Mouse (Mus musculus): ENCODE measurements around the gene Bbof1. TPM values are rescaled to one million over a fixed set of nuclear protein-coding genes. Genes with fewer than 3 reads are reported as not detected.

The Bbof1 gene
- total RNA-seq, 2 experiments from 2014 or later: 10.1 TPM

DNA sequence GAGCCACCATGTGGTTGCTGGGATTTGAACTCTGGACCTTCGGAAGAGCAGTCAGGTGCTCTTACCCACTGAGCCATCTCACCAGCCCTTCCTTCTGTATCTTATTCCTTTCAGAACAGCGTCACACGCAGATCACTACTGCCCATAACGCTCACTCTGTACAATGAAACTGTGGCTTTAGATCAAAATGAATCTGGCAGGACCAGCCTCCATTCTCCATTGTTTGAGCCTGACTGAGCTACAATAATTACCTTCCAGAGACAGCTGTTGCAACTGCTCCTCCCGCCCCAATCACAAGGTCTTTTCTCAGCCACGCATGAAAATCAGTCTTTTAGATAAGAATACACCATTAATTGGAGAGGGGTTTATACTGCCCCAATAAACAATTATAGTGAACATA is 4.3 kb upstream of the Bbof1 start:
- TF ChIP-seq CTCF (IDR thresholded peaks at IDR 0.05): no peak
- no peak overlapping the region for H3K4me3 ChIP-seq
- DNase-seq (ENCODE audit: extremely low spot score in 1 of 2, low spot score in 2 of 2): no peak
- intact Hi-C loops (cut with DNase I): no loop called here
- no peak overlapping the region for H3K27ac ChIP-seq

DNA sequence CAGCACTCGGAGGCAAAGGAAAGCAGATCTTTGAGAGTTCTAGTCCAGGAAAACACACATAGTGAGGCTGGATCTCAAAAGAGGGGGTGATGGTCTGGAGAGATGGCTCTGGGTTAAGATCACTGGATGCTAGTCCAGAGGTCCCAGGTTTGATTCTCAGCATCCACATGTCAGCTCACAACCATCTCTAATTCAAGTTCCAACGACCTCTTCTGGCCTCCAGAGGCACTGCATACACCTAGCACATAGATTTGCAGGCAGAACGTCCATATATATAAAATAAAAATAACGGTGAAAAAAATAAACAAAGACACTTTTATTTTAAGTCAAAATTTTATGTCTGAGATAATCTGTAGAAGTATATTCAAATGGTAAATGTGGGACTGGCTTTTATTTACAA is 1.6 kb upstream of the Bbof1 start:
- TF ChIP-seq CTCF (IDR thresholded peaks at IDR 0.05): peak; percentile 11
- H3K27ac ChIP-seq: no peak overlapping the region
- no peak overlapping the region for H3K4me3 ChIP-seq
- intact Hi-C loops (cut with DNase I): loop anchor here (5.0 kb wide), 1 partner anchor 90 kb away; the partner anchor contains the start of gene Zfp410
- DNase-seq (ENCODE audit: extremely low spot score in 1 of 2, low spot score in 2 of 2): no peak

DNA sequence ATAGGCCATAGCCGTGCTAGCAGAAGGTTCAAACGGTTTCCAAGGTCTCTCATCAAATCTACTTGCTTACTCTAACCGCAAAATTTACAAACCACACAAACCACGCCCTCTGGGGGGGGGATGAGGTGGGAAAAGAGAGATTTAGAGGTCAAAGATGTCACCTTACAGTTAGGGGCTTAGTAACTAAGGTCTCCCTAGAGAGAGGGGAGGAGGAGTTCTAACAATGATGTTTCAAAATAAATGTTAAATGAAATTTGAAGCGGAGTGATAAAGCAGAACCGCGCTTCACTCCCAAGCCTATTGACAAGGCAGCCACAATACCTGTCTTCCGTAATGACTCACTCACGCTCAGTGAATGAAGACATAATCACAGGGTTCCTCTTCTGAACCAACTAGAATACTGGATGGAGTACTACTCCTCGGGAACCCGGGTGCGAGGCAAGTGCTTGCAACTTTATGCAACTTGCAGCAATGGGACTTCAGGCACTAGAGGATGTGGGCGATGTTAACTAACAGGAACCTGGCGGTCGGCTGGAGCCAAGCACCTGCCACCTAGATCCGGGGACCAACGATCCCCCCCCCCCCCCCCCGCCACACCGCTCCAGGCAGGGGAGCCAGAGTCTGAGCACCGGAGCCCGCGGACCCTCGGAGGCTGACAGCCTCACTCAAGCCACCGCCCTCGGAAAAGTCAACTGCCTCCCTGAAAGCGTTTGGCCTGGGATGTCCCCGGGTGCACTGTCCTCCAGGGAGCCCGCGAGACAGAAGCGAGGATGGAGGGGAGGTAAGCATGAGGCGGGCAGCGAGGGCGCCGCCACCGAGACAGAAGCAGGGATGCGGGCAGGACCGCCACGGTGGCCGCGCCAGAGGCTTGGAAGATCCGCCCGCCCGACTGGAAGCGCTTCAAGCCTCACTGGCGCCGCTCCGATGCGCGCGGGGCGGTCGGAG is 725 bp upstream of the Bbof1 start:
- Histone ChIP-seq H3K4me3 (peak overlapping the region; percentile 67), H3K27ac (peak overlapping the region; percentile 94)
- no peak; the same call in 1 of the 2 replicates for TF ChIP-seq CTCF (IDR thresholded peaks at IDR 0.05)
- peak; percentile 18 to 22 for DNase-seq (ENCODE audit: extremely low spot score in 1 of 2, low spot score in 2 of 2)
- intact Hi-C loops (cut with DNase I): loop anchor here (5.0 kb wide), 1 partner anchor 91 kb away; the partner anchor contains the start of gene Zfp410

DNA sequence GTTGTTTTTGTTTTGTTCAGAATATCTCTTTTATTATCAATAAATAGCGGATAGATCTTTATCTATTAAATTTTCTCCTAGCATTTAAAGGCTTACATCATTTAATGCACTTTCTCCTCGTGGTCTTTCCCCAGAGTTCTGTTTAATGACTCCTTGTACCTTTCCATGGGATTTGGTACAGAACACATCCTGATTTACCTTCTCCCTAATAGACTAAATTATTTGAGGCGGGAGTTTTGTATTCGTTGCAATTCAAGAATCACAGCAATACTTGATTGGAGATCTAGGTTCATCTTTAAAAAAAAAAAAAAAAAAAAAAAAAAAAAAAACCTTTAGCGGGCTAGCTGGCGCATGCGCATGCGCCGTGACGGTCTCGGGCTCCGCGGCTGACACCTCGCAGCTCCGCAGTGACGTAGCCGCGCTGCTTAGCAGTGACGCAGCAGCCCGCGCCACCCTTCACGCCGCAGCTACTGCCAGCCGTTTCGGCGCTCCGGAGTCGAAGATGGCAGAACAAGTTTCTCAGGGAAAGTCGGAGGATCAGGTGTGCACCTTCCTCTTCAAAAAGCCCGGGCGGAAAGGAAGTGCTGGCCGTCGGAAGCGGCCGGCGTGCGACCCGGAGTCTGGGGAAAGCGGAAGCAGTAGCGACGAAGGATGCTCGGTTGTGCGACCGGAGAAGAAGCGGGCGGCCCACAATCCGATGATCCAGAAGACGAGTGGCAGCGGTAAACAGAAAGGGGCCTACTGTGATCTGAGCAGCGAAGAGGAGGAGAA is 8.1 kb downstream of the Bbof1 start, which contains the start of gene Rnf113a2:
Gene Rnf113a2, plus strand, starts transcription at position 363 of the 771 bp plus-strand sequence.
- no peak for TF ChIP-seq CTCF (IDR thresholded peaks at IDR 0.05)
- Histone ChIP-seq H3K27ac (peak within 1 kb of the TSS; percentile 33), H3K4me3 (peak within 1 kb of the TSS; percentile 64)
- DNase-seq (ENCODE audit: extremely low spot score in 1 of 2, low spot score in 2 of 2): peak; percentile 84 to 88
- intact Hi-C loops (cut with DNase I): no loop called here

DNA sequence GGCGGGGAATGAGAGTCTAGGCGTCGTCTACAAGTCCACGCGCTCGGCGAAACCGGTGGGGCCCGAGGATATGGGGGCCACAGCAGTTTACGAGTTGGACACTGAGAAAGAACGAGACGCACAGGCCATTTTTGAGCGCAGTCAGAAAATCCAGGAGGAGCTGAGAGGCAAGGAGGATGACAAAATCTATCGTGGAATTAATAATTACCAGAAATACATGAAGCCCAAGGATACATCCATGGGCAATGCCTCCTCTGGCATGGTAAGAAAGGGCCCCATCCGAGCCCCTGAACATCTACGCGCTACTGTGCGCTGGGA is 8.7 kb downstream of the Bbof1 start:
- H3K27ac ChIP-seq: peak overlapping the region; percentile 33

DNA sequence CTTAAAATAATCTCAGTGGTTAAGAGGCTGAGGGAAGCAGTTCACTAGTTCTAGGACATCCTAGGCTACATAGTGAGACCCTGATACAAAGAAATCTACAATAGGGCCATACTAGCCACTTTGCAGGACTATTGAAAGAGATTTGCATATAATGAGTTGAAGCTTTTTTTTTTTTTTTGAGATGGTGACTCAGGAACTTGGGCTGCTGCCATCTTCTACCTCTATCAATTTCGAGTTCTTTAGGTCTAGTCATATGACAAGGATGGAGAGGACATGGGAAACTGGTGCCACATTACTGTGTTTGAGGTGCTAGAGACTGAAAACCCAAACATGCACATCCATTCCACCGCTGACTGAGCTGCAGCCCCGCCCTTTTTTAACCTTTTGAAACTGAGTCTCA is 15.1 kb downstream of the Bbof1 start:
- Histone ChIP-seq H3K4me3 (no peak overlapping the region), H3K27ac (no peak overlapping the region)
- DNase-seq (ENCODE audit: extremely low spot score in 1 of 2, low spot score in 2 of 2): no peak
- intact Hi-C loops (cut with DNase I): no loop called here
- no peak for TF ChIP-seq CTCF (IDR thresholded peaks at IDR 0.05)

More for the DNA sequence above, 8.7 kb downstream of the Bbof1 start:
- peak overlapping the region; percentile 64 for H3K4me3 ChIP-seq
- DNase-seq (ENCODE audit: extremely low spot score in 1 of 2, low spot score in 2 of 2): no peak
- TF ChIP-seq CTCF (IDR thresholded peaks at IDR 0.05): no peak
- intact Hi-C loops (cut with DNase I): no loop called here

DNA sequence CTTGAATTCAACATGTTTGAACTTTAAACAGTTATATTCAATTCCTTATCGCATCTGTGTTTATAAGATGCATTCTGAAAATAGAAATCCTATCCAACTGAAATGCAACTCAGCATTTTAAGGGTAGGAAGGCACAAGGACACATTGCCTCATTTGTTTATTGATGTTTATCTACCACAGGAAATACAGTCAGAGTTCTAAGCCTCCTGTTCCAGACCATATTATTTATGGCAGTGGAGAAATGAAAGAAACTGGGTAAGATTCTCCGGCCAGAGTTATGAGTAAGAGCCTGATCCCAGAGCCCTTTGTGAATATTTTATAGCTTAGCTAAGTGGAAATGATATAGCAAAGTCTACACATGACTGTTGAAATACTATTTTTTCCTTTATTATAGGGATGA is 21.0 kb downstream of the Bbof1 start:
- no peak for TF ChIP-seq CTCF (IDR thresholded peaks at IDR 0.05)
- no peak overlapping the region for H3K27ac ChIP-seq
- DNase-seq (ENCODE audit: extremely low spot score in 1 of 2, low spot score in 2 of 2): no peak
- no peak overlapping the region for H3K4me3 ChIP-seq
- intact Hi-C loops (cut with DNase I): no loop called here

DNA sequence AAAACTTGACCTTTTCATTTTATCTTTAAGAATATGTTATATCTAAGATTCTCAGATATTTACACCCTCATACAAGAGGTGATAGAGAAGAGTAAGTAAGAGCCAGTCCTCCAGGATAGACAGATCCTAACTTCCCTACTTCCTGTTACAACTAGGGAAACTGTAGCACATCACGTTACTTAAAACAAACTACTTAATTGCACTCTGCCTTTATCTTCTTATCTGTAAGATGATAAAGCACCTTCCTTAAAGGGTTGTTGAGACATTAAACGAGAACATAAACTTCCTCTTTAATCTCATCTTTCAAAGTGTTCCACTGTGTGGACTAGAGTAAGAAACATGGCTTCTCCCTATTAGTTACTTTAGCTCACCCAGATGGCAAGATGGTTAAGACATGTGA is 29.8 kb downstream of the Bbof1 start:
- TF ChIP-seq CTCF (IDR thresholded peaks at IDR 0.05): no peak
- H3K4me3 ChIP-seq: no peak overlapping the region
- no peak for DNase-seq (ENCODE audit: extremely low spot score in 1 of 2, low spot score in 2 of 2)
- H3K27ac ChIP-seq: no peak overlapping the region
- intact Hi-C loops (cut with DNase I): no loop called here

DNA sequence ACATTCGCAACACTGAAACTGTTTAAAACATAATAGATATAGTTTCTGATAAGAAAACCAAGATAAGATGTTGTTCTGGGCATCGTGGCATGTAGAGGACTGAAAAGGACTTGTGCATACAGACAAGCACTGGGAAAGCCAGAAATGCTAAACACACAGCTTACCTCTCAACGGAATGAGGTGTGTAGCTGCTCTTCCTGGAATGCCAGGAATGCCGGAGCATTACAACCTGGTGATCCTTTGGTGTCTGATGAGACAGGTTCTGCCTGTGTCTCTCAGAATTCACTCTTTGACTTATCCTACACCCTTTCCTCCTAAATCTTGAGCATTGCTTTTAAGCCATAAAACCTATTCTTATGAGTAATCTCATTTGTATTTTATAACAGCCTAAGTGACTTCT is 33.7 kb downstream of the Bbof1 start:
- TF ChIP-seq CTCF (IDR thresholded peaks at IDR 0.05): no peak
- Histone ChIP-seq H3K27ac (no peak overlapping the region), H3K4me3 (no peak overlapping the region)
- intact Hi-C loops (cut with DNase I): no loop called here
- DNase-seq (ENCODE audit: extremely low spot score in 1 of 2, low spot score in 2 of 2): no peak

DNA sequence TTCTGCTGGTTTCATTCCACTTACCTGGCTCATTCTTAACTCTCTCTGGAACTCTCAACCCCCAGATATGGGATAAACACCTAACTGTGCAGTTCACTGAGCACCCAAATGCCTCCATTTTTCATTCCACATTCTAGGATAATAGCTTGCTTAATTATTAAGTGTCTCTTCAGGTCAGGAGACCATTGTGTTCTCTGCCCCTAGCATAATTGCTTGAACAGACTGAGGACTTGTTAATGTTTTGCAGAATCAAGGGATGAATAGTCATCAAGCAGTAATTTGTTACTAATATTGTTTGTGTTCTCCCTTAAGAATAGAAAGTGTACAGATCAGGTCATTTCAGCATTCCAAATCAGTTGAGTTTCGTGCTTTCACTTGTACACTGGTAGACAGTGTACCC is 38.5 kb downstream of the Bbof1 start:
- intact Hi-C loops (cut with DNase I): no loop called here
- H3K27ac ChIP-seq: no peak overlapping the region

DNA sequence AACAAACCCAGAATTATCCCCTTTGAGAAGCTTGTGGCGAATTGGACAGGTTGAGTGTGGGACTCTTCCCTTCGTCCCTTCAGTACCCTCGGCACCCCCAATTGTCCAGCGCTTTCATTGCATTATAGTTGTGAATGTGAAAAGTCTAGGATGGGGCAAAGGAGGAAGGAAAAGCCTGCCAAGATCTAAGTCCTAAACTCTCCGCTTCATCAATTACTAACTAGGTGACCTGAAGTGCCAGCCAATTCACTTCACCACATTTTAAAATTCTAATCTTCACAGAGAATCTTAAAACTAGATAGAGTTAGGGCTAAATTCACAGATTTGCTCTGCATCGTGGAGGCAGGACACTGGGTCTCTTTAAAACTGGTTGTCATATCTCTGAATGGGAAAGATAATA is 39.3 kb downstream of the Bbof1 start:
- Histone ChIP-seq H3K27ac (no peak overlapping the region), H3K4me3 (no peak overlapping the region)
- intact Hi-C loops (cut with DNase I): no loop called here
- no peak for DNase-seq (ENCODE audit: extremely low spot score in 1 of 2, low spot score in 2 of 2)
- no peak for TF ChIP-seq CTCF (IDR thresholded peaks at IDR 0.05)

More for the DNA sequence above, 38.5 kb downstream of the Bbof1 start:
- TF ChIP-seq CTCF (IDR thresholded peaks at IDR 0.05): no peak
- no peak for DNase-seq (ENCODE audit: extremely low spot score in 1 of 2, low spot score in 2 of 2)
- no peak overlapping the region for H3K4me3 ChIP-seq

DNA sequence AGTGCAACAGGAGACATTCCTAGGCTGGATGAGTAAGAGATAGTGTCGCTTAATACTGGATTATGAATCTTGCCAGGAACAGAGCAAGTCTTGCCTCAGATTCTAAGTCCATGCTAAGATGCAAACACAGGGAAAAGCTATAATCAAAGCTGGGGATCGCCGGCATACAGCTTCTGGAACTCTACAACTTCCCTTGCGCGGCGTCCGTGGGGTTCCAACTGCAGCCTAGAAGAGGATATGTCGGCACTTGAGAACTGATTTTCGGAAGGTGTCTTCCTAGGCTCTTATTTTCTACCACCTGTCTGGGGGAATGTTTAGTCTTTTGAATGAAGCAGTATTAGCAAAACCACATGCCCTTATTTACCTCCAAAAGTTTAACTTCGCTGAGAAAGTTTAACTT is 41.0 kb downstream of the Bbof1 start:
- peak overlapping the region; percentile 91 for H3K4me3 ChIP-seq
- intact Hi-C loops (cut with DNase I): no loop called here
- peak overlapping the region; percentile 91 for H3K27ac ChIP-seq
- no peak for DNase-seq (ENCODE audit: extremely low spot score in 1 of 2, low spot score in 2 of 2)
- no peak for TF ChIP-seq CTCF (IDR thresholded peaks at IDR 0.05)
